Mouse (Mus musculus): ENCODE data around the gene Ppp1r36. TPM values are rescaled to one million over a fixed set of nuclear protein-coding genes. Genes with fewer than 3 reads are reported as not detected.
"Not testable (repeated sequence)": the region's sequence is repeated elsewhere in the genome, so short reads cannot be mapped to it uniquely, and the experiment has no call there.

Gene Ppp1r36
- total and polyA plus RNA-seq, 2 experiments from 2014 or later = 1.8 to 2.7 TPM

- Histone ChIP-seq H3K4me3 (ENCODE audit: low read depth, low read length) (no peak overlapping the region), H3K9ac (no peak overlapping the region), H3K27me3 (ENCODE audit: insufficient read depth, low read length) (no peaks in the 10 kb centered on the region), H3K4me2 (ENCODE audit: low read depth) (no peak overlapping the region), H3K4me1 (ENCODE audit: insufficient read depth) (no peaks in the 10 kb centered on the region), H3K36me3 (ENCODE audit: insufficient read depth) (no peaks in the 10 kb centered on the region), H3K27ac (ENCODE audit: low read depth, low read length) (no peak overlapping the region), H3K9me3 (ENCODE audit: low read length) (no peaks in the 10 kb centered on the region)
- peak; percentile 62; the same call in 1 of the 2 replicates for ATAC-seq
- 52% methylated on average over 5 of the region's 5 CpGs for WGBS
- peak; percentile 28 for DNase-seq
- no peak for TF ChIP-seq CTCF (IDR thresholded peaks at IDR 0.05; ENCODE audit: low read depth)
Measured at GRCm38 (mm10) chr12:76430879-76431406, 13.6 kb downstream of the Ppp1r36 start.

GRCm38 (mm10) chr12:76431431-76431830 lies 14.1 kb downstream of the Ppp1r36 start:
- no peak overlapping the region for H3K4me3 ChIP-seq (ENCODE audit: low read depth, low read length)
- H3K4me1 ChIP-seq (ENCODE audit: insufficient read depth) = no peaks in the 10 kb centered on the region
- H3K27ac ChIP-seq (ENCODE audit: low read depth, low read length) = no peak overlapping the region
- ATAC-seq (no peak), DNase-seq (no peak)
- TF ChIP-seq CTCF (IDR thresholded peaks at IDR 0.05; ENCODE audit: low read depth) = no peak
- no peak overlapping the region for H3K9ac ChIP-seq
- no peaks in the 10 kb centered on the region for H3K27me3 ChIP-seq (ENCODE audit: insufficient read depth, low read length)
- H3K36me3 ChIP-seq (ENCODE audit: insufficient read depth) = no peaks in the 10 kb centered on the region
- H3K9me3 ChIP-seq (ENCODE audit: low read length) = no peaks in the 10 kb centered on the region
- WGBS = 83% methylated on average over 6 of the region's 6 CpGs
- H3K4me2 ChIP-seq (ENCODE audit: low read depth) = no peak overlapping the region

DNA sequence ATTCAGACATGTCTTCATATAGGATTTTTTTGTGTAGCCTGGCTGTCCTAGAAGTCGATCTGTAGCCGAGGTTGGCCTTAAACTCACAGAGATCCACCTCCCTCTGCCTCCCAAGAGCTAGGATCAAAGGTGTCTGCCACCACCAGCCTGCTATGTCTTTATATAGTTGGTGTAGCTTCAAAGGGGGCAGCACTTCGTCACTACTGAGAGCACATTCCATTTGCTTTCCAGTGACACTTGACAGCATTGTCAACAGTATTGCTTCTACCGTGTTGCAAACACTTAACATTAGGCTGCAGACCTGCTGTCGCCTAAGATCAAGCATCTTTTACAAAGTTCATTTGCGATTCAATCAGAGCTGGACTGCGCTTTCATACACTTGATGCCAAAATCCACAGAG lies 16.8 kb downstream of the Ppp1r36 start:
- Histone ChIP-seq H3K9ac (no peak overlapping the region), H3K4me1 (ENCODE audit: insufficient read depth) (no peaks in the 10 kb centered on the region), H3K36me3 (ENCODE audit: insufficient read depth) (no peaks in the 10 kb centered on the region), H3K4me3 (ENCODE audit: low read depth, low read length) (no peak overlapping the region), H3K27me3 (ENCODE audit: insufficient read depth, low read length) (no peaks in the 10 kb centered on the region), H3K4me2 (ENCODE audit: low read depth) (no peak overlapping the region), H3K9me3 (ENCODE audit: low read length) (no peaks in the 10 kb centered on the region), H3K27ac (ENCODE audit: low read depth, low read length) (no peak overlapping the region)
- ATAC-seq = no peak
- 45% methylated on average over 7 of the region's 7 CpGs for WGBS
- DNase-seq = no peak
- TF ChIP-seq CTCF (IDR thresholded peaks at IDR 0.05; ENCODE audit: low read depth) = no peak

- Histone ChIP-seq H3K4me2 (ENCODE audit: low read depth) (peak overlapping the region; percentile 39), H3K9ac (no peak overlapping the region), H3K27ac (ENCODE audit: low read depth, low read length) (no peak overlapping the region), H3K4me3 (ENCODE audit: low read depth, low read length) (no peak overlapping the region), H3K27me3 (ENCODE audit: insufficient read depth, low read length) (no peaks in the 10 kb centered on the region), H3K36me3 (ENCODE audit: insufficient read depth) (no peaks in the 10 kb centered on the region), H3K4me1 (ENCODE audit: insufficient read depth) (no peaks in the 10 kb centered on the region), H3K9me3 (ENCODE audit: low read length) (no peaks in the 10 kb centered on the region)
- TF ChIP-seq CTCF (IDR thresholded peaks at IDR 0.05; ENCODE audit: low read depth) = no peak
- DNase-seq (no peak), ATAC-seq (no peak)
- 8% methylated on average over 17 of the region's 17 CpGs for WGBS
Measured at GRCm38 (mm10) chr12:76435084-76435483, 17.7 kb downstream of the Ppp1r36 start.

GRCm38 (mm10) chr12:76435549-76435948 lies 18.2 kb downstream of the Ppp1r36 start:
- no peak for DNase-seq
- WGBS = 40% methylated on average over 8 of the region's 8 CpGs
- no peak overlapping the region for H3K4me3 ChIP-seq (ENCODE audit: low read depth, low read length)
- no peak for ATAC-seq
- H3K36me3 ChIP-seq (ENCODE audit: insufficient read depth) = no peaks in the 10 kb centered on the region
- H3K9ac ChIP-seq = no peak overlapping the region
- H3K9me3 ChIP-seq (ENCODE audit: low read length) = no peaks in the 10 kb centered on the region
- H3K27ac ChIP-seq (ENCODE audit: low read depth, low read length) = no peak overlapping the region
- no peak for TF ChIP-seq CTCF (IDR thresholded peaks at IDR 0.05; ENCODE audit: low read depth)
- no peaks in the 10 kb centered on the region for H3K27me3 ChIP-seq (ENCODE audit: insufficient read depth, low read length)
- H3K4me2 ChIP-seq (ENCODE audit: low read depth) = no peak overlapping the region
- no peaks in the 10 kb centered on the region for H3K4me1 ChIP-seq (ENCODE audit: insufficient read depth)

GRCm38 (mm10) chr12:76443488-76443887 lies 26.1 kb downstream of the Ppp1r36 start:
- not testable (repeated sequence) for H3K9me3 ChIP-seq (ENCODE audit: low read length); H3K27ac ChIP-seq (ENCODE audit: low read depth, low read length); H3K36me3 ChIP-seq (ENCODE audit: insufficient read depth); H3K4me1 ChIP-seq (ENCODE audit: insufficient read depth); H3K27me3 ChIP-seq (ENCODE audit: insufficient read depth, low read length); DNase-seq; H3K4me2 ChIP-seq (ENCODE audit: low read depth); H3K4me3 ChIP-seq (ENCODE audit: low read depth, low read length); ATAC-seq; H3K9ac ChIP-seq
- 80% methylated on average over 6 of the region's 6 CpGs for WGBS

DNA sequence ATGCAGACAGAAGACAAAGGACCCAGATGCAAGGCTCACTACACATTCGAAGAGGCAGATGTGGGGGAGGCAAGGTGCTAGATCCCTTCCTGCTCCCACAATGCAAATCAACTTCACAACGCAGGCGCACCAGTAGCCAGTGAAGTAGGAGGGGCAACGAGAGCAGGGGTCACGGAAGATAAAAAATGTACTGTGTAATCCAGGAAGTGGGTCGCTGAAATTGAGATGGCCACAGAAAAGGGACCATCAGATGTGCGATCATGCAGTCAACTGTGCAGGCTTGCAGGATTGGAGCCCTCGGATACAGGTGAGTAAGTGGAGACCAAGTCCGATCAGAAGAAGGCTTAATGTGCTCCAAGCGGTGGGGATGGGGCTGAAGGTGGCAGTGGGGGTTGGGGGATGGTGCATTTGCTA lies 27.0 kb downstream of the Ppp1r36 start:
- H3K4me1 ChIP-seq (ENCODE audit: insufficient read depth) = no peaks in the 10 kb centered on the region
- no peak overlapping the region for H3K27ac ChIP-seq (ENCODE audit: low read depth, low read length)
- no peak for ATAC-seq
- no peak overlapping the region for H3K4me3 ChIP-seq (ENCODE audit: low read depth, low read length)
- 70% methylated on average over 10 of the region's 10 CpGs for WGBS
- H3K36me3 ChIP-seq (ENCODE audit: insufficient read depth) = no peaks in the 10 kb centered on the region
- H3K4me2 ChIP-seq (ENCODE audit: low read depth) = no peak overlapping the region
- H3K9ac ChIP-seq = no peak overlapping the region
- no peak for DNase-seq
- H3K27me3 ChIP-seq (ENCODE audit: insufficient read depth, low read length) = no peaks in the 10 kb centered on the region
- no peak for TF ChIP-seq CTCF (IDR thresholded peaks at IDR 0.05; ENCODE audit: low read depth)
- H3K9me3 ChIP-seq (ENCODE audit: low read length) = no peaks in the 10 kb centered on the region
